Mouse (Mus musculus): Measurements from ENCODE around the gene Cabp7. TPM values are rescaled to one million over a fixed set of nuclear protein-coding genes. Genes with fewer than 3 reads are reported as not detected.
A peak's percentile ranks its signal among the peaks of the same experiment; 100 is the strongest.

The Cabp7 gene
- polyA plus RNA-seq, 1 experiment from 2014 or later, result 0.12 TPM

DNA sequence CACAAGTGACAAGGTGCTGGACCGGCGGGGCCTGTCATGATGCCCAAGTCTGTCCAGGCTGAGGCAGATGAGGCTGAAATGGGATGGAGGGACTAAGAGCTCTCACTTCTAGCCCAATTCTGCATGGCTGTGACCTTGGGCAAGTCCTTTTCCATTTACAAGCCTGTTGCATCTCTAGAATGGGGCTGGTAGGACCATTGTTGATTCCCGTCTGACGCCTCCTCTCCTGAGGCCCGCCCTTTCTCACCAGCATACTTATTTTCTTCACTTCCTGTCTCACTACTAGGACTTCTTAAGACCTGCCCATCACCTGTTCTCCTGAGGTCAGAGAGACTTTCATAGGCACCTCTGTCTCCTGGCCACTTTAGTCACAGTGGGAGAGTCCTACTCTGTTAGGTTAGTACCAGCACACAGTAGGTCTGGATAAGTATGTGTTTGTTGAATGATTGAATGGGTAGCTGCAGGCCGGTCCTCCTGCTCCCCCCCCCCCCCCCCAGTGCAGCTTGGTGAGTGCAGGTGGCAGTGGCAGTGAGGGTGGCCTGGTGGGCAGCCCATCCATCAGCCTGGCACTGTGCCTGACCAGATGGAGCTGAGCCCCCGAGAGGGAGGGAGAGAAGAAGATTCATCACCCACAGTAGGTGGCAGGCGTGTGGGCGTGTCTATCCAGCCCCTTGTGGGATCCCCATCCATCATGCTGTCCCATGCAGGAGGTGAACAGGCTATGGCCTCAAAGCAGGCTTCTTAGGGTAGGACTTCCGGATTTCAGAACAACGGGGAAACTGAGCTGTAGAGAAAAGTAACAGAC, 10.6 kb upstream of the Cabp7 start:
- H3K4me3 ChIP-seq (ENCODE audit: low read depth, low read length), result no peak overlapping the region
- H3K27ac ChIP-seq (replicated peaks), result no peak overlapping the region
- H3K9me3 ChIP-seq (ENCODE audit: control insufficient read depth, low read length), result no peaks in the 10 kb centered on the region; the same call in 1 of the 2 replicates
- H3K27me3 ChIP-seq (ENCODE audit: control insufficient read depth, insufficient read depth, low read length), result no peaks in the 10 kb centered on the region
- H3K36me3 ChIP-seq (ENCODE audit: control insufficient read depth, insufficient read depth, low read length), result no peaks in the 10 kb centered on the region
- ATAC-seq (ENCODE audit: low FRiP score, low TSS enrichment), result no peak
- no peak overlapping the region for H3K4me2 ChIP-seq (replicated peaks; ENCODE audit: low read depth)
- H3K4me1 ChIP-seq (replicated peaks; ENCODE audit: control insufficient read depth, insufficient read depth), result no peaks in the 10 kb centered on the region
- DNase-seq (ENCODE audit: low spot score), result no peak
- no peak overlapping the region for H3K9ac ChIP-seq (ENCODE audit: low read length)
- WGBS, result 40% methylated on average over 11 of the region's 11 CpGs
- no peak for TF ChIP-seq EP300 (optimal IDR thresholded peaks at IDR 0.05)
- no peak for TF ChIP-seq CTCF (IDR thresholded peaks at IDR 0.05; ENCODE audit: low read depth)

GRCm38 (mm10) chr11:4756460-4756859, 9.9 kb upstream of the Cabp7 start:
- ATAC-seq (ENCODE audit: low FRiP score, low TSS enrichment) (no peak), DNase-seq (ENCODE audit: low spot score) (no peak)
- Histone ChIP-seq H3K27me3 (ENCODE audit: control insufficient read depth, insufficient read depth, low read length) (no peaks in the 10 kb centered on the region), H3K9me3 (ENCODE audit: control insufficient read depth, low read length) (no peaks in the 10 kb centered on the region; the same call in 1 of the 2 replicates), H3K4me1 (replicated peaks; ENCODE audit: control insufficient read depth, insufficient read depth) (no peaks in the 10 kb centered on the region), H3K27ac (replicated peaks) (no peak overlapping the region), H3K4me2 (replicated peaks; ENCODE audit: low read depth) (no peak overlapping the region), H3K36me3 (ENCODE audit: control insufficient read depth, insufficient read depth, low read length) (no peaks in the 10 kb centered on the region), H3K4me3 (ENCODE audit: low read depth, low read length) (no peak overlapping the region), H3K9ac (ENCODE audit: low read length) (no peak overlapping the region)
- WGBS, result 74% methylated on average over 9 of the region's 9 CpGs
- TF ChIP-seq EP300 (optimal IDR thresholded peaks at IDR 0.05) (no peak), CTCF (IDR thresholded peaks at IDR 0.05; ENCODE audit: low read depth) (no peak)

DNA sequence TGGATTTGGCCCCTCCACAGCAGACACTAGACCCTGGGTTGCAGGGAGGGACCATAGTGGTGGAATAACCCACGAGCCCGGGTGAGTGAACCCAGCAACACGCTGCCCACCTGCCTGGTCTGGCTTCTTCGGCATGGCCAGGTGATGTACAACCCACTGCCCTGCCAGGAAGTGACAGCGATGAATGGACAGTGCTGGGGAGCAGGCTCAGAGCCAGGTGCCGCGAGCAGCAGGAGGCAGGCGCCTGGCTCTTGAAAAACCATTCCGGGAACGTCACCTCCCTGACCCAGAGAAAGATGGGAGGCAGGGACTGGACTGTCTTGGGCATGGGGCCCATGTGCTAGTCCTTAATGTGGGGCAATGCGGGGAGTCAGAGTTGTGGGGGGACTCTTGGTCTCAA, 8.3 kb upstream of the Cabp7 start:
- Histone ChIP-seq H3K27me3 (ENCODE audit: control insufficient read depth, insufficient read depth, low read length) (no peaks in the 10 kb centered on the region), H3K4me3 (ENCODE audit: low read depth, low read length) (no peak overlapping the region), H3K36me3 (ENCODE audit: control insufficient read depth, insufficient read depth, low read length) (no peaks in the 10 kb centered on the region), H3K9ac (ENCODE audit: low read length) (no peak overlapping the region), H3K4me2 (replicated peaks; ENCODE audit: low read depth) (no peak overlapping the region), H3K9me3 (ENCODE audit: control insufficient read depth, low read length) (no peaks in the 10 kb centered on the region; the same call in 1 of the 2 replicates), H3K27ac (replicated peaks) (no peak overlapping the region), H3K4me1 (replicated peaks; ENCODE audit: control insufficient read depth, insufficient read depth) (no peaks in the 10 kb centered on the region)
- ATAC-seq (ENCODE audit: low FRiP score, low TSS enrichment) (no peak), DNase-seq (ENCODE audit: low spot score) (no peak)
- TF ChIP-seq EP300 (optimal IDR thresholded peaks at IDR 0.05), result no peak
- TF ChIP-seq CTCF (IDR thresholded peaks at IDR 0.05; ENCODE audit: low read depth), result no peak
- 63% methylated on average over 11 of the region's 11 CpGs for WGBS

GRCm38 (mm10) chr11:4754036-4754435, 7.5 kb upstream of the Cabp7 start:
- TF ChIP-seq EP300 (optimal IDR thresholded peaks at IDR 0.05) (no peak), CTCF (IDR thresholded peaks at IDR 0.05; ENCODE audit: low read depth) (peak; percentile 40)
- Histone ChIP-seq H3K4me2 (replicated peaks; ENCODE audit: low read depth) (no peak overlapping the region), H3K9me3 (ENCODE audit: control insufficient read depth, low read length) (no peaks in the 10 kb centered on the region; the same call in 1 of the 2 replicates), H3K27ac (replicated peaks) (no peak overlapping the region), H3K4me1 (replicated peaks; ENCODE audit: control insufficient read depth, insufficient read depth) (no peaks in the 10 kb centered on the region), H3K36me3 (ENCODE audit: control insufficient read depth, insufficient read depth, low read length) (no peaks in the 10 kb centered on the region), H3K9ac (ENCODE audit: low read length) (no peak overlapping the region), H3K4me3 (ENCODE audit: low read depth, low read length) (no peak overlapping the region), H3K27me3 (ENCODE audit: control insufficient read depth, insufficient read depth, low read length) (peaks cover 6% of the 10 kb centered on the region; the same call in 1 of the 2 replicates)
- DNase-seq (ENCODE audit: low spot score) (no peak), ATAC-seq (ENCODE audit: low FRiP score, low TSS enrichment) (no peak)
- 89% methylated on average over 3 of the region's 3 CpGs for WGBS

GRCm38 (mm10) chr11:4752836-4753235, 6.3 kb upstream of the Cabp7 start:
- no peak overlapping the region for H3K27ac ChIP-seq (replicated peaks)
- H3K27me3 ChIP-seq (ENCODE audit: control insufficient read depth, insufficient read depth, low read length), result peaks cover 9% of the 10 kb centered on the region; the same call in 1 of the 2 replicates
- DNase-seq (ENCODE audit: low spot score) (no peak), ATAC-seq (ENCODE audit: low FRiP score, low TSS enrichment) (no peak)
- no peaks in the 10 kb centered on the region for H3K4me1 ChIP-seq (replicated peaks; ENCODE audit: control insufficient read depth, insufficient read depth)
- no peaks in the 10 kb centered on the region; the same call in 1 of the 2 replicates for H3K9me3 ChIP-seq (ENCODE audit: control insufficient read depth, low read length)
- no peak overlapping the region for H3K4me2 ChIP-seq (replicated peaks; ENCODE audit: low read depth)
- 55% methylated on average over 10 of the region's 10 CpGs for WGBS
- H3K4me3 ChIP-seq (ENCODE audit: low read depth, low read length), result no peak overlapping the region
- no peaks in the 10 kb centered on the region for H3K36me3 ChIP-seq (ENCODE audit: control insufficient read depth, insufficient read depth, low read length)
- no peak for TF ChIP-seq EP300 (optimal IDR thresholded peaks at IDR 0.05)
- TF ChIP-seq CTCF (IDR thresholded peaks at IDR 0.05; ENCODE audit: low read depth), result no peak
- H3K9ac ChIP-seq (ENCODE audit: low read length), result no peak overlapping the region

DNA sequence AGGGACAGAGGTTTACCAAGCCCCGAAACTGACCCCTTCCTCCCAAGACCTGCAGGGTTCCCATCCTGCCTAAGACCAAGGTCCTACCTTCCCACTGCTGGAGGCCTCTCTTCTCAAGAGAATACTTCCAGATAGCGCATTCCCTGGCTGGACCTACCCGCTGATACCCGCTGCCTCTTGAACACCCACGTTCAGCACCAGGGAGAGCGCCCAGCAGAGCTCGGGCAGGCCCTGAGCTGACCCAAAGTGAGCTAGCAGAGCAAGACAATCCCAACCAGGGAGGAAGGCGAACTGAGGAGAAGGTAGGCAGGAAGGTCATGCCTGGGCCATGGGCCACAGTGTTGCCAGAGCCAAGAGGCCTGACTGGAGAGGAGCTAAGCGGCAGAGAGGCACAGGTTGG, 3.7 kb upstream of the Cabp7 start:
- TF ChIP-seq EP300 (optimal IDR thresholded peaks at IDR 0.05), result no peak
- TF ChIP-seq CTCF (IDR thresholded peaks at IDR 0.05; ENCODE audit: low read depth), result 0 out of 2 replicates have a peak, but pooled peaks have one; percentile 6
- DNase-seq (ENCODE audit: low spot score) (peak; percentile 89), ATAC-seq (ENCODE audit: low FRiP score, low TSS enrichment) (peak; percentile 46)
- Histone ChIP-seq H3K9me3 (ENCODE audit: control insufficient read depth, low read length) (no peaks in the 10 kb centered on the region; the same call in 1 of the 2 replicates), H3K36me3 (ENCODE audit: control insufficient read depth, insufficient read depth, low read length) (no peaks in the 10 kb centered on the region), H3K27me3 (ENCODE audit: control insufficient read depth, insufficient read depth, low read length) (peaks cover 23% of the 10 kb centered on the region; the same call in 1 of the 2 replicates), H3K4me2 (replicated peaks; ENCODE audit: low read depth) (no peak overlapping the region), H3K9ac (ENCODE audit: low read length) (no peak overlapping the region), H3K4me1 (replicated peaks; ENCODE audit: control insufficient read depth, insufficient read depth) (peaks cover 5% of the 10 kb centered on the region; the same call in 1 of the 2 replicates), H3K4me3 (ENCODE audit: low read depth, low read length) (no peak overlapping the region), H3K27ac (replicated peaks) (no peak overlapping the region)
- 5% methylated on average over 9 of the region's 9 CpGs for WGBS
